Mouse (Mus musculus) limb, embryonic 14.5 days (tissue): ENCODE data around the gene Gm27021. TPM values are rescaled to one million over a fixed set of nuclear protein-coding genes. Genes with fewer than 3 reads are reported as not detected.
A peak's percentile ranks its signal among the peaks of the same experiment; 100 is the strongest.
"Not testable (repeated sequence)": the region's sequence is repeated elsewhere in the genome, so short reads cannot be mapped to it uniquely, and the experiment has no call there.

Source experiments
- ATAC-seq: fragments of 200-750 bp; cut with Nextera tagmentation; 2 replicates; pipeline ENCODE4 v1.8.0; 2017; ENCODE audit warnings: low read depth, moderate number of reproducible peaks, moderate TSS enrichment; ENCODE audit not compliant: low FRiP score
- DNase-seq: peaks from one replicate; pipeline ENCODE4 v3.0.0-alpha.2; 2015; ENCODE audit warnings: low spot score
- H3K27ac ChIP-seq: fragments of 300-500 bp; sonication (generic); replicated peaks from 2 replicates; pipeline ENCODE4 v1.5.1; 2014; ENCODE audit warnings: low read depth, mild to moderate bottlenecking, low read length, moderate library complexity, mixed read lengths
- H3K27me3 ChIP-seq: fragments of 300-500 bp; sonication (generic); 2 replicates; pipeline ENCODE4 v1.6.1; 2014; ENCODE audit warnings: low read length, mixed read lengths; ENCODE audit not compliant: control insufficient read depth, insufficient read depth
- H3K36me3 ChIP-seq: fragments of 300-500 bp; sonication (generic); 2 replicates; pipeline ENCODE4 v1.6.1; 2014; ENCODE audit warnings: mild to moderate bottlenecking, low read length, moderate library complexity, mixed read lengths; ENCODE audit not compliant: control insufficient read depth, insufficient read depth
- H3K4me1 ChIP-seq: fragments of 300-500 bp; sonication (generic); 2 replicates; pipeline ENCODE4 v1.6.1; 2014; ENCODE audit warnings: antibody characterized with exemption, low read length, mixed read lengths; ENCODE audit not compliant: control insufficient read depth, insufficient read depth
- H3K4me2 ChIP-seq: fragments of 300-500 bp; sonication (generic); replicated peaks from 2 replicates; pipeline ENCODE4 v1.6.1; 2014; ENCODE audit warnings: low read depth, mild to moderate bottlenecking, low read length, moderate library complexity; ENCODE audit not compliant: severe bottlenecking
- H3K4me3 ChIP-seq: fragments of 300-500 bp; sonication (generic); replicated peaks from 2 replicates; pipeline ENCODE4 v1.5.1; 2014; ENCODE audit warnings: low read length
- H3K9ac ChIP-seq: fragments of 300-500 bp; sonication (generic); 2 replicates; pipeline ENCODE4 v1.6.1; 2014; ENCODE audit warnings: mild to moderate bottlenecking, low read depth, low read length, moderate library complexity; ENCODE audit not compliant: severe bottlenecking
- H3K9me3 ChIP-seq: fragments of 300-500 bp; sonication (generic); 2 replicates; pipeline ENCODE4 v1.6.1; 2016; ENCODE audit warnings: low read length; ENCODE audit not compliant: control insufficient read depth
- POLR2A ChIP-seq: fragments of 200-500 bp; IDR thresholded peaks from 2 replicates; pipeline ENCODE4 v1.8.0; 2012; ENCODE audit warnings: inconsistent platforms, mild to moderate bottlenecking, moderate library complexity, borderline replicate concordance; ENCODE audit not compliant: insufficient read depth, insufficient read length; ENCODE audit errors: extremely low read depth
- WGBS: fragments of 180-500 bp; shearing (Covaris S2); extraction: QIAGEN DNeasy Blood & Tissue Kit; methylation state at CpG from one replicate; pipeline ENCODE4 v1.1.7; 2014; 5-methylcytosine and 5-hydroxymethylcytosine counted together
- polyA plus RNA-seq, 2 experiments: library from polyadenylated mRNA; depleted of rRNA in 1 of 2; stranded (reverse) in 1 of 2; unstranded in 1 of 2; fragments of >200 nt; fragmentation: Nextera tagmentation in 1 of 2; extraction: Ambion mirVana in 1 of 2; gene quantifications; 2 replicates each; pipeline versions ENCODE4 v1.2.1 to v1.2.3; 2012 to 2014

The Gm27021 gene
- polyA plus RNA-seq, 2 experiments: 2.2 to 3.4 TPM

DNA sequence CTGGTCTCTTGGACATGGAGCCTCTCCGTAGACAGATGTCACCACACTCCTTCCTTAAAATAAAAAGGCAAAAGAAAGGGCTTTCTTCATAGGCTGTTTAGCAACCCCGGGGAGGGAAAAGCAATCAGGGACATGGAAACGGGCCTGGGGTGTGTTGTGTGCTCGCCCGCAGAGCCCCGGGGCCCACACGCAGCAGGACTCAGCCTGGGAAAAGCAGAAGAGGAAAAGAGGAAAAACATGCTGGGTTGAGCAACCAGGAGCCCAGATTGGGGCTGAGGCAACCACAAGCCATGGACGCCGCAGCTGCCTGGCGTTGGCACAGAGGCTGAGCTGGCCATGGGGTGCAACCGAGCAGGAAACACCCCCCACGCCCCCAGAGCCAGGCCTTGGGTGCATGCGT is 18.2 kb upstream of the Gm27021 start:
- ATAC-seq (no peak), DNase-seq (no peak)
- Histone ChIP-seq H3K9me3 (no peaks in the 10 kb centered on the region), H3K9ac (no peak overlapping the region), H3K27me3 (no peaks in the 10 kb centered on the region), H3K4me1 (no peaks in the 10 kb centered on the region), H3K4me3 (no peak overlapping the region), H3K27ac (no peak overlapping the region), H3K4me2 (no peak overlapping the region), H3K36me3 (no peaks in the 10 kb centered on the region)
- WGBS: 84% methylated on average over 13 of the region's 13 CpGs
- no peak for TF ChIP-seq POLR2A

GRCm38 (mm10) chr8:120685591-120685990 is 17.7 kb upstream of the Gm27021 start:
- no peaks in the 10 kb centered on the region for H3K9me3 ChIP-seq
- no peak for ATAC-seq
- TF ChIP-seq POLR2A: no peak
- H3K4me2 ChIP-seq: no peak overlapping the region
- 77% methylated on average over 8 of the region's 8 CpGs for WGBS
- no peaks in the 10 kb centered on the region for H3K36me3 ChIP-seq
- H3K9ac ChIP-seq: no peak overlapping the region
- no peak overlapping the region for H3K4me3 ChIP-seq
- no peak for DNase-seq
- no peaks in the 10 kb centered on the region for H3K27me3 ChIP-seq
- no peak overlapping the region for H3K27ac ChIP-seq
- H3K4me1 ChIP-seq: no peaks in the 10 kb centered on the region

DNA sequence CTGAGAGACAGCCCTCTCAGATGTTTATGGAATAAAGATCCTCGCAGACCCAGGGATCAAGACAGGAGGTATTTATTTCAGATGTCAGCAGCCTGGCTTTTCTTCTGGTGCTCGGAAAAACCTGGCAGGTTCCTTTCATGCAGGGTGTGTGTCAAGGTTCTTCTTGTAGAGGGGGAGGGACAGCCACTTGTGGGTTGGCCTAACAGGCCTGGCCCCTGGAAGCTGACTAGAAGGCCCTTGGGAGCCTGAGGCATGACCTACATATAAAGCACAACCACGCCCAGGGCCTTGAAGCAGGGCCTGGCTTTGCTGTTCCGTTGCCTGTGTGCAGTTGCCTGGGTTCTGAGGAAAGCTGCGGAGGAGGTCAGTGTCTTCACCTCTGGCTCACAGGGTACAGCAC is 17.2 kb upstream of the Gm27021 start:
- H3K4me1 ChIP-seq: no peaks in the 10 kb centered on the region
- 37% methylated on average over 5 of the region's 5 CpGs for WGBS
- no peak overlapping the region for H3K4me3 ChIP-seq
- no peak overlapping the region for H3K4me2 ChIP-seq
- ATAC-seq: peak; percentile 23; the same call in 1 of the 2 replicates
- no peak overlapping the region for H3K9ac ChIP-seq
- DNase-seq: no peak
- no peak for TF ChIP-seq POLR2A
- no peaks in the 10 kb centered on the region for H3K27me3 ChIP-seq
- no peaks in the 10 kb centered on the region for H3K36me3 ChIP-seq
- H3K27ac ChIP-seq: no peak overlapping the region
- no peaks in the 10 kb centered on the region for H3K9me3 ChIP-seq

GRCm38 (mm10) chr8:120684082-120684481 is 16.2 kb upstream of the Gm27021 start:
- Histone ChIP-seq H3K36me3 (no peaks in the 10 kb centered on the region), H3K9ac (no peak overlapping the region), H3K4me3 (no peak overlapping the region), H3K27me3 (no peaks in the 10 kb centered on the region), H3K9me3 (no peaks in the 10 kb centered on the region), H3K27ac (no peak overlapping the region), H3K4me2 (no peak overlapping the region), H3K4me1 (no peaks in the 10 kb centered on the region)
- no peak for ATAC-seq
- WGBS: 55% methylated on average over 5 of the region's 5 CpGs
- DNase-seq: no peak
- no peak for TF ChIP-seq POLR2A

DNA sequence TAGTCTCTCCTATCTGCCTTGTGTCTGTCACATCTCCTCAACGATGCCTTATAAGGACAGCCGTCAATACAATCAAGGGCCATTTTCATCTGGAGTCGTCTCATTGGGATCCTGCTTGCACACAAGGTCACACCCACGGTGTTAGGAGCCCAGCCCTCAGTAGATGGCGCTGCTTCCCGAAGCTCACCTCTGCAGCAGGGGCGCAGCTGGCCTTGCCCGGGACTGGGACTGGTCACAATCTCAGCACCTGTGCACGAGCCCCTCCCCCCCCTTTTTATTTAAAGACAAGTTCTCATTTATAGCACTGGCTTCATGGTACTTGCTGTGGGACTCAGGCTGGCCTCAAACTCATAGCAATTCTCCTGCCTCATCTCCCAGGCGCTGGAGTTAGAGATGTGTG is 15.7 kb upstream of the Gm27021 start:
- Histone ChIP-seq H3K4me1 (no peaks in the 10 kb centered on the region), H3K9me3 (no peaks in the 10 kb centered on the region), H3K4me2 (no peak overlapping the region), H3K27me3 (no peaks in the 10 kb centered on the region), H3K36me3 (no peaks in the 10 kb centered on the region), H3K4me3 (no peak overlapping the region), H3K27ac (no peak overlapping the region), H3K9ac (no peak overlapping the region)
- ATAC-seq (peak; percentile 50), DNase-seq (peak; percentile 47)
- TF ChIP-seq POLR2A: no peak
- WGBS: 20% methylated on average over 10 of the region's 10 CpGs

DNA sequence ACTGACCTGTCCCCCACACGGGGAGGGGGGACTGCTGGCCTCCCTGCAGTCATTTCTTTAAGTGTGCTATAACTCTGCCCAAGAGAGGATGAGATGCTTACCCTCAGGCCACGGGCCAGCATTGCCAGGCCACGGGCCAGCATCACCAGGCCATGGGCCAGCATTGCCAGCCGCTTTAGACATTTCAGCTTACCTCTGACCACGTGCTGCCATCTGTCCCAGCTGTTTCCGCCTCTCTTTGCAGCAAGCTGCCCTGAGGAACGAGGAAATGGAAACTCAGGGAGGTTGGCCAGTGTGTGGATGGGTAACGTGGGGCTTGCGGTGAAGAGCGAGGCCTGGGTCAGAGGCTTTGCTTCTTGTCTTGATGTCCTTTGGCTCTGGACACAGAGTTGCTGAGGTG is 13.2 kb upstream of the Gm27021 start:
- TF ChIP-seq POLR2A: no peak
- 73% methylated on average over 10 of the region's 10 CpGs for WGBS
- no peak overlapping the region for H3K27ac ChIP-seq

GRCm38 (mm10) chr8:120680405-120680804 is 12.5 kb upstream of the Gm27021 start:
- not testable (repeated sequence) for H3K4me1 ChIP-seq, H3K9ac ChIP-seq, H3K4me3 ChIP-seq, H3K27me3 ChIP-seq, H3K36me3 ChIP-seq, ATAC-seq, H3K9me3 ChIP-seq, H3K4me2 ChIP-seq, H3K27ac ChIP-seq
- DNase-seq: peak; percentile 39
- 62% methylated on average over 7 of the region's 7 CpGs for WGBS

More for the DNA sequence above, 13.2 kb upstream of the Gm27021 start:
- Histone ChIP-seq H3K9me3 (no peaks in the 10 kb centered on the region), H3K36me3 (peaks cover 3% of the 10 kb centered on the region; the same call in 1 of the 2 replicates), H3K9ac (no peak overlapping the region), H3K4me1 (no peaks in the 10 kb centered on the region), H3K27me3 (no peaks in the 10 kb centered on the region), H3K4me3 (no peak overlapping the region), H3K4me2 (no peak overlapping the region)
- no peak for DNase-seq
- ATAC-seq: no peak
